Mouse (Mus musculus) spleen, postnatal 10 days (tissue): ENCODE data around the gene Izumo2.

ENCODE experiments used
- DNase-seq, 2 experiments: peaks; one replicate each; pipeline ENCODE4 v3.0.0; 2021 to 2022; ENCODE audit warnings: low spot score in 2 of 2

Gene Izumo2

GRCm38 (mm10) chr7:44760366-44760765 is 51.8 kb downstream of the Izumo2 start:
- DNase-seq = no peak

GRCm38 (mm10) chr7:44768129-44768528 is 59.6 kb downstream of the Izumo2 start:
- peak; percentile 22 to 72 for DNase-seq
